Mouse (Mus musculus): ENCODE measurements around the gene Slc17a7. TPM values are rescaled to one million over a fixed set of nuclear protein-coding genes. Genes with fewer than 3 reads are reported as not detected.
"Not testable (repeated sequence)": the region's sequence is repeated elsewhere in the genome, so short reads cannot be mapped to it uniquely, and the experiment has no call there.

Gene Slc17a7
- total and polyA plus RNA-seq, 3 experiments = 18.3 to 29.1 (median 24.3) TPM

DNA sequence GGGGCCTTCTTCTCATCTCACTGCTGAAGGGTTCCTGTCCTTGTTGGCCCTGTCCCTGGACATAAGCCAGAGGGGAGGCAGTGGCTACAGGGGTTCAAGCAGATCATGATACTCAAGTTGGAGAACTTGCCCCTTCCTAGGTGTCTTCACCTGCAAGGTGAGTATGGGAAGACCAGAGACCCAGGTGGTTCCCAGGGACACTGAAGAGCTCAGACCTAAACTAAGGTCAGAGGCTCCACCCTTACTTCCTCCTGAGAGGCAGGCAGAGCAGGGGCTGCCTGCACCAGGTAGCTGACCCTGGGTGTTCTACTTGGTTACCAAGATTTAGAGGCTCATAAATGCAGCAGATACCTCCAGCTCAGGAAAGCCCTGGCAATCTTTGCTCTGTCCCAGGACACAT lies 41.8 kb upstream of the Slc17a7 start:
- H3K4me1 ChIP-seq (ENCODE audit: control insufficient read depth, insufficient read depth, low read length) = peaks cover 13% of the 10 kb centered on the region
- no peaks in the 10 kb centered on the region for H3K79me2 ChIP-seq (replicated peaks; ENCODE audit: control insufficient read depth, insufficient read depth, low read length)
- H3K27me3 ChIP-seq (ENCODE audit: control insufficient read depth, insufficient read depth, low read length) = no peaks in the 10 kb centered on the region
- no peak for DNase-seq
- peak overlapping the region; percentile 94 for H3K4me3 ChIP-seq
- peaks cover 11% of the 10 kb centered on the region; the same call in 1 of the 2 replicates for H3K36me3 ChIP-seq (ENCODE audit: control insufficient read depth, insufficient read depth, low read length)
- intact Hi-C loops (cut with DNase I) = loop anchor here (2.0 to 5.0 kb wide), 2 partner anchors 19 to 105 kb away; partner anchors contain the start of genes Fcgrt, Rras and Scaf1
- TF ChIP-seq CTCF (IDR thresholded peaks at IDR 0.05) = no peak
- no peak for TF ChIP-seq EP300 (IDR thresholded peaks at IDR 0.05; ENCODE audit: insufficient read depth, low read depth, low read length)
- TF ChIP-seq POLR2A (IDR thresholded peaks at IDR 0.05; ENCODE audit: insufficient read depth, low read depth, low read length) = no peak
- peak overlapping the region; percentile 55 for H3K9ac ChIP-seq (ENCODE audit: low read depth, low read length)
- peak overlapping the region; percentile 93 for H3K27ac ChIP-seq

DNA sequence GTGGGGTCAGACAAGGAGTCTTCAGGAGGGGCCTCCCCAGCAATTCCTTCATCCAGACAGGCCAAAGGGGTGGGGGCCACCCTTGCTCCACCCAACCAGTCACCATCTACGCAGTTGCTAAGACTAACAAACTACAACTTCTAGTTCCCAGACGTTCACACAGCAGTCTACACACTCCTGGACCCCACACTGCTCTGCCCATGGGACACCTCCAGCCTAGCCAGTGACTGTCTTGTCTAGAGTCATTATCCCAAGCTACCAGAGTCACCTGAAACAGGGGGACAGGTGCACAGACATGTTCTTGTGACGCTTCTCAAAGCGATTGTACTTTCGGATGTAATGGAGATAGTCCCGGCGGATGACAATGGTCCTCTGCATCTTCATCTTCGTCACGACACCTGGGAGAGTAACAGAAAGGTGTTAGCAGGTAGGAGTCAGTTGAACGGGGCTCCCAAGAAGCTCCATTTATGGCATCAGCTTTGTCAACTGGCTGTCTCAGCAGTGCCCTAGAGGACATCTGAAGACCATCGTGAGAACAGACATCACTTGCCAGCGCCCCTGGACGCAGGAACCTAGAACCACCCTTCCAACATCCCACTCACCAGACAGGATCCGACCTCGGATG lies 41.1 kb upstream of the Slc17a7 start:
- H3K9ac ChIP-seq (ENCODE audit: low read depth, low read length) = peak overlapping the region; percentile 42
- H3K4me3 ChIP-seq = peak overlapping the region; percentile 94
- no peaks in the 10 kb centered on the region for H3K27me3 ChIP-seq (ENCODE audit: control insufficient read depth, insufficient read depth, low read length)
- no peak for DNase-seq
- TF ChIP-seq CTCF (IDR thresholded peaks at IDR 0.05) (no peak), EP300 (IDR thresholded peaks at IDR 0.05; ENCODE audit: insufficient read depth, low read depth, low read length) (no peak), POLR2A (IDR thresholded peaks at IDR 0.05; ENCODE audit: insufficient read depth, low read depth, low read length) (no peak)
- no peaks in the 10 kb centered on the region for H3K79me2 ChIP-seq (replicated peaks; ENCODE audit: control insufficient read depth, insufficient read depth, low read length)
- peak overlapping the region; percentile 93 for H3K27ac ChIP-seq
- H3K36me3 ChIP-seq (ENCODE audit: control insufficient read depth, insufficient read depth, low read length) = peaks cover 17% of the 10 kb centered on the region
- intact Hi-C loops (cut with DNase I) = loop anchor here (5.0 kb wide), 1 partner anchor 105 kb away; the partner anchor contains the start of genes Rras and Scaf1
- 73% methylated on average over 15 of the region's 15 CpGs for WGBS
- H3K4me1 ChIP-seq (ENCODE audit: control insufficient read depth, insufficient read depth, low read length) = peaks cover 13% of the 10 kb centered on the region

DNA sequence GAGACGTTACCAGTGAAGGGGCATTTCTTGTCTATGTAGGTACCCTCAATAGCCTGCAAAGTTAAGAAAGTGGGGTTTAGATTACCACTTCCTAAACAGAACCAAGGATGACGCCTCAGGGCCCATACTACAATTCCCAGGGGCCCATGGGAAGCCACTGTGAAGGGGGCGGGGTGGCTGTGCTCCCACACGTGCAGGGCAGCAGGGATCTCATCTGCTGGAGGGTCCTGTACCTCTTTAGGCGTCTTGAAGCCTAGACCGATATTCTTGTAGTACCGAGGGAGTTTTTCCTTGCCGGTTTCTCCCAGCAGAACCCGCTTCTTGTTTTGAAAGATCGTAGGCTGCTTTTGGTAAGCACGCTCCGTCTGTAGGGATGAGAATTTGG lies 40.6 kb upstream of the Slc17a7 start:
- Histone ChIP-seq H3K36me3 (ENCODE audit: control insufficient read depth, insufficient read depth, low read length) (peaks cover 17% of the 10 kb centered on the region), H3K27ac (peak overlapping the region; percentile 93), H3K4me1 (ENCODE audit: control insufficient read depth, insufficient read depth, low read length) (peaks cover 13% of the 10 kb centered on the region), H3K4me3 (peak overlapping the region; percentile 94), H3K79me2 (replicated peaks; ENCODE audit: control insufficient read depth, insufficient read depth, low read length) (no peaks in the 10 kb centered on the region), H3K9ac (ENCODE audit: low read depth, low read length) (peak overlapping the region; percentile 79), H3K27me3 (ENCODE audit: control insufficient read depth, insufficient read depth, low read length) (no peaks in the 10 kb centered on the region)
- WGBS = 13% methylated on average over 12 of the region's 12 CpGs
- TF ChIP-seq POLR2A (IDR thresholded peaks at IDR 0.05; ENCODE audit: insufficient read depth, low read depth, low read length) (no peak), CTCF (IDR thresholded peaks at IDR 0.05) (no peak), EP300 (IDR thresholded peaks at IDR 0.05; ENCODE audit: insufficient read depth, low read depth, low read length) (no peak)
- DNase-seq = peak in 1 of 2 experiments; percentile 34
- intact Hi-C loops (cut with DNase I) = loop anchor here (5.0 kb wide), 1 partner anchor 106 kb away; the partner anchor contains the start of genes Rras and Scaf1

- DNase-seq = peak; percentile 98 to 99
- Histone ChIP-seq H3K27ac (peak within 1 kb of the TSS; percentile 93), H3K9ac (ENCODE audit: low read depth, low read length) (peak within 1 kb of the TSS; percentile 79), H3K36me3 (ENCODE audit: control insufficient read depth, insufficient read depth, low read length) (peaks cover 17% of the 10 kb centered on the region), H3K79me2 (replicated peaks; ENCODE audit: control insufficient read depth, insufficient read depth, low read length) (no peaks in the 10 kb centered on the region; the same call in 1 of the 2 replicates), H3K4me1 (ENCODE audit: control insufficient read depth, insufficient read depth, low read length) (peaks cover 15% of the 10 kb centered on the region), H3K27me3 (ENCODE audit: control insufficient read depth, insufficient read depth, low read length) (no peaks in the 10 kb centered on the region), H3K4me3 (peak within 1 kb of the TSS; percentile 94)
- WGBS = 2% methylated on average over 59 of the region's 59 CpGs
- intact Hi-C loops (cut with DNase I) = loop anchor here (5.0 kb wide), 1 partner anchor 107 kb away; the partner anchor contains the start of genes Rras and Scaf1
- TF ChIP-seq POLR2A (IDR thresholded peaks at IDR 0.05; ENCODE audit: insufficient read depth, low read depth, low read length) = peak; percentile 87
- peak; percentile 89 for TF ChIP-seq EP300 (IDR thresholded peaks at IDR 0.05; ENCODE audit: insufficient read depth, low read depth, low read length)
- TF ChIP-seq CTCF (IDR thresholded peaks at IDR 0.05) = peak; percentile 53
Observed at GRCm38 (mm10) chr7:45124224-45125143, 39.3 kb upstream of the Slc17a7 start, which contains the start of gene Rps11. Rps11 (minus strand) TSS chr7:45124439.

GRCm38 (mm10) chr7:45125144-45125600 lies 38.6 kb upstream of the Slc17a7 start:
- WGBS = 62% methylated on average over 7 of the region's 7 CpGs
- intact Hi-C loops (cut with DNase I) = no loop called here
- Histone ChIP-seq H3K9ac (ENCODE audit: low read depth, low read length) (no peak overlapping the region), H3K27me3 (ENCODE audit: control insufficient read depth, insufficient read depth, low read length) (no peaks in the 10 kb centered on the region), H3K79me2 (replicated peaks; ENCODE audit: control insufficient read depth, insufficient read depth, low read length) (no peaks in the 10 kb centered on the region; the same call in 1 of the 2 replicates), H3K27ac (no peak overlapping the region), H3K4me3 (no peak overlapping the region), H3K4me1 (ENCODE audit: control insufficient read depth, insufficient read depth, low read length) (peaks cover 15% of the 10 kb centered on the region), H3K36me3 (ENCODE audit: control insufficient read depth, insufficient read depth, low read length) (peaks cover 17% of the 10 kb centered on the region)
- no peak for DNase-seq
- TF ChIP-seq CTCF (IDR thresholded peaks at IDR 0.05) (no peak), POLR2A (IDR thresholded peaks at IDR 0.05; ENCODE audit: insufficient read depth, low read depth, low read length) (peak; percentile 32; the same call in 1 of the 2 replicates), EP300 (IDR thresholded peaks at IDR 0.05; ENCODE audit: insufficient read depth, low read depth, low read length) (no peak)

DNA sequence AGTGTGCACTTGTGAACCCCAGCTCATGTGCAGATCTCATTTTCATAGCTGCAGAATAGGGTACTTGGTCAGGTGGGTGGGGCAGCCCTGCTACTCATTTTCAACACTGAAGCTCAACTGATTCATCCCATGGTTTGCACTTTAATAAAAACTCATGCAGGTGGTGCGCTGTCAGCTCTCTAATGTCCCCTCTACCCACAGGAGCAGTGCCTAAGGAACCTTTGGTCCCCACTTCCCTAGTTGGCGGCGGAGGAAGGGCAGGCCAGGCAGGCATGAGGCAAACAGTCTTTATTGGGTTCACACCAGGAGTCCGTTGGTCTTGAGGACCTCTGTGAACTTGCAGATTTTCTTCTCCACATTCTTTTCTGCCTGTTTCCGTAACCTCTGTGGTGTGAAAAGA lies 38.1 kb upstream of the Slc17a7 start:
- H3K27me3 ChIP-seq (ENCODE audit: control insufficient read depth, insufficient read depth, low read length); H3K9ac ChIP-seq (ENCODE audit: low read depth, low read length); H3K4me3 ChIP-seq; H3K79me2 ChIP-seq (replicated peaks; ENCODE audit: control insufficient read depth, insufficient read depth, low read length); intact Hi-C loops (cut with DNase I); DNase-seq; H3K27ac ChIP-seq: not testable (repeated sequence)
- WGBS = 86% methylated on average over 5 of the region's 5 CpGs
- Histone ChIP-seq H3K36me3 (ENCODE audit: control insufficient read depth, insufficient read depth, low read length) (peaks cover 17% of the 10 kb centered on the region), H3K4me1 (ENCODE audit: control insufficient read depth, insufficient read depth, low read length) (peaks cover 15% of the 10 kb centered on the region)

Measured in heart, adult 2 months (tissue).